Mouse (Mus musculus): ENCODE measurements at regions not wholly inside any gene's neighbourhood (a gene's known extent, or its start where the extent isn't known, plus 50 kb on each side); places are given as distances from the start of the nearest gene placed in this dataset.

- DNase-seq = no peak
These were observed 102.6 kb downstream of the Diras2 start for GRCm38 (mm10) chr13:52428527-52428926.

GRCm38 (mm10) chr13:52436756-52437155, 94.3 kb downstream of the Diras2 start:
- no peak for DNase-seq

- DNase-seq = no peak
These were observed 85.6 kb downstream of the Diras2 start for GRCm38 (mm10) chr13:52445513-52445912.

GRCm38 (mm10) chr13:52448902-52449301, 82.2 kb downstream of the Diras2 start:
- DNase-seq = no peak

GRCm38 (mm10) chr13:52451486-52451885, 79.6 kb downstream of the Diras2 start:
- no peak for DNase-seq

- no peak for DNase-seq
These were observed 78.8 kb downstream of the Diras2 start for GRCm38 (mm10) chr13:52452291-52452690.
